Mouse (Mus musculus): Measurements from ENCODE around the gene Shld1.

The Shld1 gene

GRCm38 (mm10) chr2:132794204-132794586 lies 107.5 kb downstream of the Shld1 start:
- DNase-seq (ENCODE audit: low spot score in 2 of 2), result no peak

All from right cerebral cortex, postnatal 36 days (tissue).